Mouse (Mus musculus): Measurements from ENCODE around the gene Ptcd1.

GRCm38 (mm10) chr5:145105694-145106275 lies 61.1 kb downstream of the Ptcd1 start:
- no peak for TF ChIP-seq CTCF (IDR thresholded peaks at IDR 0.05; ENCODE audit: low read depth)
- no peak for TF ChIP-seq EP300 (IDR thresholded peaks at IDR 0.05; ENCODE audit: low read depth)
